Mouse (Mus musculus) CH12.LX (cell line): ENCODE measurements at regions not wholly inside any gene's neighbourhood (a gene's known extent, or its start where the extent isn't known, plus 50 kb on each side); places are given as distances from the start of the nearest gene placed in this dataset.

Experiments used
- EP300 ChIP-seq: IDR thresholded peaks from 2 replicates; pipeline ENCODE4 v1.6.1; 2011; ENCODE audit warnings: low read length, improper control_type of control experiment
- MYC ChIP-seq: IDR thresholded peaks from 2 replicates; pipeline ENCODE4 v1.6.1; 2011; ENCODE audit warnings: low read depth, mild to moderate bottlenecking, improper control_type of control experiment, low read length
- NRF1 ChIP-seq: IDR thresholded peaks from 2 replicates; pipeline ENCODE4 v1.6.1; 2014; ENCODE audit warnings: low read depth, mild to moderate bottlenecking, inconsistent platforms, low read length, improper control_type of control experiment, moderate library complexity
- POLR2A ChIP-seq: IDR thresholded peaks from 2 replicates; pipeline ENCODE4 v1.6.1; 2011; ENCODE audit warnings: low read depth, mild to moderate bottlenecking, improper control_type of control experiment, low read length
- POLR2AphosphoS2 ChIP-seq: IDR thresholded peaks from 2 replicates; pipeline ENCODE4 v1.6.1; 2011; ENCODE audit warnings: low read depth, low read length, improper control_type of control experiment

GRCm38 (mm10) chr8:65515910-65516309 is 101.8 kb upstream of the March1 start:
- TF ChIP-seq NRF1 (no peak), POLR2AphosphoS2 (no peak), POLR2A (no peak), EP300 (no peak), MYC (no peak)
